Mouse (Mus musculus) T-helper 2 cell (primary cell): Measurements from ENCODE around the gene Rrp12.
"Not testable (repeated sequence)": the region's sequence is repeated elsewhere in the genome, so short reads cannot be mapped to it uniquely, and the experiment has no call there.

Experiments
- in situ Hi-C: fragments of 300-600 bp; cut with MboI, MseI; formaldehyde crosslinking; loops from one replicate; pipeline ENCODE4 v1.15.1; 2025; ENCODE audit warnings: high pct_unique_total_duplicates

Rrp12 gene

DNA sequence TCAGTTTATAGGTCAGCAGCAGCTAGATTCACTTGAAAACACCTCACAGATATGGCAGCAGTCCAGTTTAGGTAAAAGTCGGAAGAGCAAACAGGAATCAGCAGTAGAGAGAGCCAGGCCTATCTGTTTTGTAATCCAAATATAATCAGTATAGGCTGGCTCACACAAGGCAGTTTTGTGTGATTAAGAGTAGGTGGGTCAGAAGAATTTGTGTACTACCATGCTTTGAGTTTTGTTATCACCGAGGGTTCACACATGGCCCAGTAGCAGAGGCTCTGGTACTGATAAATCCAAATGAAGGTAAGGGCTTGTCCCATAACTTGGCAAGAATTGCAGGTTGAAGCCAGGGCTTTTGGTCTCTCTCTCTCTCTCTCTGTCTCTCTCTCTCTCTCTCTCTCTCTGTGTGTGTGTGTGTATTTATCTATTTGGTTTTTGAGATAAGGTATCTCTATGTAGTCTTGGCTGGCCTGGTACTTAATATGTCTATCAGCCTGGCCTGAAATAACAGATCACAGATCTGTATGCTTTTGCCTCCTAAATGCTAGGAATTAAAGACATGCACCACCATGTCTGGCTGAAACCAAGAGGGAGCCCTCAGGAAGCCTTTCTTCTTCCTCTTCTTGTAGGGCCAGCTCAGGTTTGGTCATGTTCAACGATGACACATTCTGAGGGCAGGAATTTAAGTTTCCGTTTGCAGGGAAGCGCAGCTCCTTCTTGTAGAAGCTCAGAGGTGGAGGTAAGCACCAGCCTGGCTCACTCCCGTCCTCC lies 10.5 kb upstream of the Rrp12 start:
- in situ Hi-C loops, result no loop called here

DNA sequence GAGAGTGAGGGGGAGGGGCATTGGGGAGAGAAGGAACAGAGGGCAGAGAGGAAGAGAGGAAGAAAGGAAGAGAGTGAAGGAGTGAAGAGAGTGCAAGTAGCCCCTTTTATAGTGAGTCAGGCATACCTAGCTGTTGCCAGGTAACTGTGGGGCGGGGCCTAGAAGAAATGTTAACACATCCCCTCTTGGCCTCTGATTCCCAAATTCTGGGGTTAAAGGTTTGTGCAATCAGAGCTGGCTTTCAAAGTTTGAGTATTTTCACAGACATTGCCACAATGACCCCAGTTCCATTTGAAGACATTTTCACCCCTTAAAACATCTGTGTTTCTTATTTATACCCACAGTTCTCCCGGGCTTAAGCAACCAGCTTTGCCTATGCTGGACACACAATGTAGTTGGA lies 9.3 kb upstream of the Rrp12 start:
- in situ Hi-C loops, result no loop called here

- in situ Hi-C loops, result no loop called here
These were observed 7.0 kb upstream of the Rrp12 start for GRCm38 (mm10) chr19:41902848-41903593.

DNA sequence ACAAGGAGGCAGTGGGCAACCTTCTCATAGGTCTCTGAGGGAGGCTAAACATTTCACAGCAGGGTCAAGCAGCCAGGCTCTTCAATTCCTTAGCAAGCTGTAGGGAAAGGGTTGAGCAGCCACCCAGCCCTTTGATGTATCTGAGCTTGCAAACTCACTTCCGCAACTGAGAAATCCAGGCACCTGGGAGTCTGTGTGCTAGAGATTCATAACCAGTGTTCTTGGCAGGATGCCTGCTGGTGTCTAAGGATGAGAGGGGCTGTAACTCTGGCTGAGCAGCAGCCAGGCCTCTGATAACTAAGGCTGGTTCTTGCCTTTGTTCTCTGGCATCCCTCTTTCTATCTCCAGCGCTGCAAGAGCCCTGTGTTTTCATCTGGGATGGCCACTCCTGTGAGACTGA lies 5.7 kb upstream of the Rrp12 start:
- in situ Hi-C loops, result no loop called here

GRCm38 (mm10) chr19:41900495-41901090 lies 4.6 kb upstream of the Rrp12 start:
- in situ Hi-C loops, result no loop called here

DNA sequence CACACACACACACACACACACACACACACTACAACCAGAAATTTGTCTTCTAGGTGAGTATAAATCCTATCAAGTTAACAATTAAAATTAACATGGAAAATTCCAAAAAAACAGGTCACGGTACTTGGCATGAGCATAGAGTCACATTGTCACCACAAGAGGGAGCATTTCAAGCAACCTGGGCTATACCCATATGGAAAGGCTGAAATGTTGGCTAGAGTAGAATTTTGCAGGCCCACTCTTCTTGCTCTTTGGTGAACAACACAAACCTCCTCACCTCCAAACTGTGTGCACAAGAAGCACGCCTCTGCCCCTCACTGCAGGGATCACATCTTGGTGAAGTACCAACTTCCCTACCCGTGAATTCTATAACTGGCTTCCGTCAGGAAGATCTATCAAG lies 2.9 kb upstream of the Rrp12 start:
- in situ Hi-C loops, result no loop called here

DNA sequence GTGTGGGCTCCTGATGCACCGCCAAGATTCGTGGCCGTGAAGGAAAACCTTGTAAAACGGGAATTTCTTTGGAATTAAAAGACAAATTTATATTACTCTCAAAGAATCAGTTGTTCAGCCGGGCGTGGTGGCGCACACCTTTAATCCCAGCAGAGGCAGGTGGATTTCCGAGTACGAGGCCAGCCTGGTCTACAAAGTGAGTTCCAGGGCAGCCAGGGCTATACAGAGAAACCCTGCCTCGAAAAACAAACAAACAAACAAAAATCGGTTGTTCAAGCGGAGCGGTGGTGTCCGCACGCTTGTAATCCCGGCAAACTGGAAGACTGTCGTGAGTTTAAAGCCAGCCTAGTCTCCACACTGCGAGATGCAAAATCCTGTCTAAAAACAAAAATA lies 342 bp upstream of the Rrp12 start:
- in situ Hi-C loops, result no loop called here

DNA sequence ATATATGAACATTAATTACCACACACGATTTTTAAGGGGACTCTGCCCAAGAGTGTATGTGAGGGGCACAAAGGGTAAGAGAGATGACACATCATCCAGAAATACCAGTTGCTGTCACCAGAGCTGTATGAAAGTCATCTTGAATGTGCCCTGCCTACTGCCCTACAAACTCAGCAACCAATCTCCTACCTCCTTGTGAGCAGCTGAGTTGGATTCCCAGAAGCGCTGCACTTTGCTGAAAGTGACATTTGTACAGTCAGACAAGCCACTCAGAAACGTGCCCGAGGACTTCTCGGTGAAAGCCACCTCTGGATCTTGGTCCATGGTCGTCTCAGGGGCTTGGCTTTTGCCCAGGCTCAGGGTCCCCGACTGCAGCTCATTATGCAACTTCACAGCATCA lies 1.0 kb downstream of the Rrp12 start:
- in situ Hi-C loops, result no loop called here

- in situ Hi-C loops, result loop anchor here (5.0 kb wide), 1 partner anchor 81 kb away; no protein-coding TSS in a partner anchor
These were observed 7.8 kb downstream of the Rrp12 start for GRCm38 (mm10) chr19:41888191-41888590.

GRCm38 (mm10) chr19:41883882-41884281 lies 12.1 kb downstream of the Rrp12 start:
- in situ Hi-C loops, result no loop called here

DNA sequence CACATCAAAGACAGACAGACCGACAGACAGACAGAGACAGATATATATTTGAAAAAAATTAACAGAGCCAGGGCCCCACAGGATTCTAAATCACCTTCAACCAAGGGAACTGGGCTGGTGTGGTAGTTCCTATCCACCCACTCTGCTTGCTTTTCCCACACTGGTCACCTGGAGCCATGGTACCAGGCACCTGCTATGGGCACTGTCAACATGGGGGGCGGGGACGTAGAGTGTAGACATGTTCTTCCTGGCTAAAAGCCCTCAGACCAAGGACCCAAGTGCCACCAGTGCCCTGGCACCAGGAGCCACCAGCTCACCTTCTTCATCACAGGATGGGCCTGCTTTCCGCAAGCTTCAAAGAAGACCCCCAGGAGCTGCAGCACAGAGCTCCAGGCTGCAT lies 14.1 kb downstream of the Rrp12 start:
- in situ Hi-C loops, result no loop called here

DNA sequence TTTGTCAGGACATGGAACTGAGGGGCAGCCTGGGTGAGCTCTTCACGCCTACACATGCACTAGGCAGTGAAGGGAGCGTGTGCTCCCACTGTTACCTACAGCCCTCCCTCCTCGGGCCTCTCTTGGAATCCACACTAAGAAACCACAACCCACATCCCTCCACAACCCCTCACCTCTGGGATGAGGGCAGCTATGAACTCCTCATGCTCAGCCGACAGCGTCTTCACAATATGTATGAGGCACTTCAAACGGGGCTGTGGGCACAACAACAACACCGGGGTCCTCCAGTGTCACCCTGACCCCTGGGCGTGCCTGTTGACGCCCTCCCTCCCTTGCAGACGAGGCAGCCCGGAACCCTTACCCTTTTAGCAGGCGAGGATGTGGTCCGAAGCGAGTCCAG lies 21.6 kb downstream of the Rrp12 start:
- in situ Hi-C loops, result no loop called here

DNA sequence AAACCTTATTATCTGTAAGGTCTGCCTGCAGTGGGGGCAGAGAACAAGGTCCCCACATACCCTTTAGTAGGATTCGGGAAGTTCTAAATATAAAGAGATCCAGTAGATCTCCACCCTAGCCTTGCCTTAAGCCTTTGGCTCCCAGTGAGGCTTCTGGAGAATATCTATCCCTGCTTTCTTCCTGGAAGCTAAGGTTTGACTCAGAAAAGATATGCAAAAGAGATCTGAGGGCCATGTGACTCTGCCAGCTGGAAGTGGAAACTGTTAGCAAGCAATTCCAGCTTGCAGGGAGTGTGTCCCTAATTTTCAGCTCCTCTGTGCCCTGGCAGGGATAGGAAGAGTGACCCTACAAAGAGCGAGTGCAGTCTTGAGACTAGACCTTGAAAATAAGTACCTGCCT lies 23.7 kb downstream of the Rrp12 start:
- in situ Hi-C loops, result no loop called here

DNA sequence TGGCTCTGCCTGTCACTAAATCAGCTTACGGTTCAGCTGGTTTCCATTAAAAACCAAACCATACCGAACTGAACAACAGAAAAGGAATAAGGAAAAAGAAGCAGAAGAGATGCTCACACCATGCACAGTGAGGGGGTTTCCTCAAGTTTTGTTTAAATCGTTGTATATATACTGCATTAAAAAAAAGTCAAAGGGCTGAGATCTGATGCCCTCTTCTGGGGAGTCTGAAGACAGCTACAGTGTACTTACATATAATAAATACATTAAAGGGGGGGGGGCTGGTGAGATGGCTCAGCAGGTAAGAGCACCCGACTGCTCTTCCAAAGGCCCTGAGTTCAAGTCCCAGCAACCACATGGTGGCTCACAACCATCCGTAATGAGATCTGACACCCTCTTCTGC lies 26.0 kb downstream of the Rrp12 start:
- in situ Hi-C loops, result not testable (repeated sequence)

- in situ Hi-C loops, result no loop called here
These were observed 26.7 kb downstream of the Rrp12 start for GRCm38 (mm10) chr19:41869296-41869695.

DNA sequence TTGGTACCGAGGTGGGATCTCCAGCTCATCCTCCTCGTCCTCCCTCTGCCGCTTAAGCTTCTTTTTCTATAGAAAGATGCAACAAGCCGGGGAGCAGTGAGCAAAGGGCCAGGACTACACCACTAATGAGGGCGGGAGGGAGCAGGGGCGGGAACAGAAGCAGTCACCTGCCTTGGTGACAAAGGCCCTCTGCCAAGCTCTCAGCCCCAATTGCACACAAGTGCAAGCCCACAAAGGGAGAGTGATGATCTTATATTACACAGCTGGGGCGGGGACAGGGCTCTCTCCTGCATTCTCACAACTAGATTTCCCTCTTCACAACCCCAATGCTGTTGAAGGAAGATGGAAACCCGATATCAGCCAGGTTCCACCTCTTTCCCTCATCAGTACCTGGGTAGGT lies 29.3 kb downstream of the Rrp12 start:
- in situ Hi-C loops, result no loop called here

DNA sequence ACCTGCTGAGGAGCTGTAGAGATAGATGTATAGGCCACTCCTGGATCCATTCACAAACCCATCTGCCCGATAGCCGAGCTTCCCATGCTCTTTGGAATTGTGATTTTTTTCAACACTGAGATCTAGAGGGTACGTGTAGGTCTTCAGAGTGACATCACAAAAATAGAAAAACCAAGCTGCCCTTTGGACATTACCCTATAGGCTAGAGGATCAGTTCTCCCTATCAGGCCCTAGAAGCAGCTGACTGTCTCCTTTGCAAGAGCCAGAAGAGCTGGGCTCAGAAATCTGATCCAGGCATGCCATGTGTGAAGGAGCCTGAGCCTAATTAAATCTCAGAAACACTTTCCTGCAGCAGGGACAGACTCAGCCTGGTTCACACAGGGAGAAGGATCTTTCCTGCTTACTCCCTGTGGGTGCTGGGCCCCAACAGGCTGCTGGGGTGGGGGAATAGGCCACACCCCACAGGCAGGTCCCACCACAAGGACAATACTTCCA lies 38.1 kb downstream of the Rrp12 start:
- in situ Hi-C loops, result no loop called here

- in situ Hi-C loops, result no loop called here
These were observed 38.7 kb downstream of the Rrp12 start for GRCm38 (mm10) chr19:41857086-41857762.

DNA sequence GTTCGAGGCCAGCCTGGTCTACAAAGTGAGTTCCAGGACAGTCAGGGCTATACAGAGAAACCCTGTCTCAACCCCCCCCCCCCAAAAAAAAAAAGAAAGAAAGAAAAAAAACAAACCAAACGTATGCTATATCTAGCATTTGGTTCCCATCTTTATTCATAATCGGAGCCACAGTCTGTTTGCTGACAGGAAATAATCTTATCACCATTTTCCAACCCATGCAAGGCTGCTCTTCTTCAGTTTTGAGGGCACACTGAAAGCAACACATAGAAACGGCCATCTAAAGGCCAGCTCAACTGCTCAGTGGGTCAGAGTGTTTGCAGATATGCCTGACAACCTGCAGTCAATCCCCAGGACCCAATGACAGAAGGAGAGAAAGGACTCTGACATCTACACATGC lies 43.5 kb downstream of the Rrp12 start:
- in situ Hi-C loops, result no loop called here

GRCm38 (mm10) chr19:41850719-41851543 lies 45.0 kb downstream of the Rrp12 start:
- in situ Hi-C loops, result no loop called here

GRCm38 (mm10) chr19:41850021-41850718 lies 45.8 kb downstream of the Rrp12 start:
- in situ Hi-C loops, result no loop called here
